Mouse (Mus musculus) small intestine, adult 2 months (tissue): ENCODE results near the gene Rassf3.

ENCODE experiments used
- CTCF ChIP-seq: fragments of 200-500 bp; IDR thresholded peaks from 2 replicates; pipeline ENCODE4 v1.5.1; 2012; ENCODE audit warnings: low read depth, mild to moderate bottlenecking, control low read depth, inconsistent platforms, low read length, moderate library complexity, mixed read lengths; ENCODE audit not compliant: insufficient replicate concordance, insufficient read length; ENCODE audit errors: extremely low read depth
- POLR2A ChIP-seq: fragments of 200-500 bp; IDR thresholded peaks from 2 replicates; pipeline ENCODE4 v1.6.1; 2012; ENCODE audit warnings: low read depth, mild to moderate bottlenecking, control low read depth, inconsistent platforms, low read length, moderate library complexity

DNA sequence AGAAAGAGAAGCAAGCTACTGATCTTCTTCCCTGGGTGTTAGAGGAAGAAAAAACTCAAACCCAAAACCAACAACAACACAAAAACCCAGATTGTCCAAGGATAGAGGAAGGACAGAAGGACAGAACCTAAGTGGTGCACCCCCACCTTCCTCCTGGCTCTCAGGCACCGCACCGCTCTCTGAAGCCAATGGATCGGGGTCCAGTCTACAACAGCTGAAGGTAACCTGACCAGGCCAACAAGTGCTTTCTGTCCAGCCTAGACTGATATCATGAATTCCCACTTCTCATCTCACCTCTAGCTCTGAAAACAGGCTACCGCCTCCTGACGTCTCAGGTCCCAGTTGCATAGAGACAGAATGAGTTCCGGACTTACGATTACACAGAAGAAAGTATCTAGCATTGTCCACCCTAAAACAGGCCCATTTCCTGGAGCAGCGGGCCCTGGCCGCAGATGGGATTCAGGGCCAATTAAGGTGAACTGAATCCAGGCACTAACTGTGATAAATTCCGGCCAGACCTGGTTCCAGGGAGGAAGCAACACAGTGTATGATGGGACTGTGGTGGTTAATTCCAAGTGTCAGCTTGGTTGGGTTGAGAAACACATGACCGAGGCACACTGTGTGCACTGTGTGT, 54.4 kb downstream of the Rassf3 start:
- TF ChIP-seq CTCF (no peak), POLR2A (no peak)
